Mouse (Mus musculus) left cerebral cortex, adult 11 months (tissue): ENCODE results near the gene Cdkn2a.

Experiments
- DNase-seq: peaks from one replicate; pipeline ENCODE4 v3.0.0; 2022; ENCODE audit warnings: low spot score

Gene Cdkn2a

DNA sequence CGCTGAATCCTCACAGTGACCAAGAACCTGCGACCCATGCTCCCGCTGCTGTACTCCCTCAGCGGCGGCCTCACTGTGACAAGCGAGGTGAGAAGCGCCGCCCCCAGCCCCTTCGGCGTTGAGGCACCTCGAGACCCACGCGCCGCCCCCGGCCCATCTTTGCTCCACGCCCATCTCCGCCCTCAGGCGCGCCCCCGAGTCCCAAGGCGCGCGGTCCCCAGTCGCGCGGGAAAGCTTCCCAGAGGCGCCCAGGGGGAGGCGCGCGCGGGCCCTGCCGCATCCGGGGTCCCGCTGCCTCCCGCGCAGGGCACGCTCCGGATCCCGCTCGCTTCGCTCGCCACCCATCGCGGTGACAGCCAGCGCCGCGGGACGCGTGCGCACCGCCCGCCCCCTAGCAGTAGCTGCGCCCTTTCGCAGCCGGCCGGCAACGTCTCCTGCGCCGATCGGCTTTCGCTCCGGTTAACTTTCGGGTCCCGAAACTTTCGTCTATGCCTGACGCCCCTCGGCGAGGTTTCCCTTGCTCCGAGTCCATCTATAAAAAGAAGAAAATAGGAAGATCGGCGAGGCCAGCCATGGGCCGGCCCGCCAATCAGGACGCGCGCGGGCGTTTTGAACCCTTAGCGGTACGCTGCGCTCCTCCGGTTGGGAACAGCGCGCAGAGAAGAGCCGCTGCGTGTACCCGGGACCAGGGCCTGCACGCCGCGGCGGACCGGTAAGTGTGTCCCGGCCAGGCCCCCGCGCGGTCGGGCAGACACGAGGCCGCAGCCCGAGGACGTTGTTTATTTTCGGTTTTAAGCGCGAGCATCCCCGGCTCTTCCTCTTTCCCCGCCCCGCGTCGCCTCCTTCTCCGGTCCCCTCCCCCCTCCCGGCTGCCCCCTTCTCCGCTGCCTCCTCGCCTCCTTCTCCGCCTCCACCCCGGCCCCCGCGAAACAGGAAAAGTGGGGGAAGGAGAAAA is at the start of gene Cdkn2a:
TSS of gene Cdkn2a (minus strand) at position 168 of the 955 bp plus-strand sequence.
- DNase-seq = peak; percentile 10

DNA sequence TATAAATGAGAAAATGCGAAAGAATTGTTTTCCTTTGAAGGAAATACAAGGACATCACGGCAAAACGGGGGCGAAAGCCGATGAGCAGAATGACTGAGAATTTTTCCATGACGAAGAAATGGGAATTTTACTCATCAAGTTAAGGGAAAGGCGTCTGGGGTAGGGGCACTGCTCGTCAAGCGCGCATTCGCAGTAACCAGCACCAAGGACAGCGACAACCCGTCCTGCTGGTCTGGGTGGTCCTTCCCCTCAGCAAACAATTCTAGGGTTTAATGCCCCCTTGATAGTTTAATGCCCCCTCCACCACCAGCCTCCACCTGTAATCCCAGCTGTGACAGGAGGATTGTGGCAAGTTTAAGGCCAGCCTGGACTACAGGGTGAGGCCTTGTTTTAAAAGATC is 19.0 kb upstream of the Cdkn2a start:
- no peak for DNase-seq

DNA sequence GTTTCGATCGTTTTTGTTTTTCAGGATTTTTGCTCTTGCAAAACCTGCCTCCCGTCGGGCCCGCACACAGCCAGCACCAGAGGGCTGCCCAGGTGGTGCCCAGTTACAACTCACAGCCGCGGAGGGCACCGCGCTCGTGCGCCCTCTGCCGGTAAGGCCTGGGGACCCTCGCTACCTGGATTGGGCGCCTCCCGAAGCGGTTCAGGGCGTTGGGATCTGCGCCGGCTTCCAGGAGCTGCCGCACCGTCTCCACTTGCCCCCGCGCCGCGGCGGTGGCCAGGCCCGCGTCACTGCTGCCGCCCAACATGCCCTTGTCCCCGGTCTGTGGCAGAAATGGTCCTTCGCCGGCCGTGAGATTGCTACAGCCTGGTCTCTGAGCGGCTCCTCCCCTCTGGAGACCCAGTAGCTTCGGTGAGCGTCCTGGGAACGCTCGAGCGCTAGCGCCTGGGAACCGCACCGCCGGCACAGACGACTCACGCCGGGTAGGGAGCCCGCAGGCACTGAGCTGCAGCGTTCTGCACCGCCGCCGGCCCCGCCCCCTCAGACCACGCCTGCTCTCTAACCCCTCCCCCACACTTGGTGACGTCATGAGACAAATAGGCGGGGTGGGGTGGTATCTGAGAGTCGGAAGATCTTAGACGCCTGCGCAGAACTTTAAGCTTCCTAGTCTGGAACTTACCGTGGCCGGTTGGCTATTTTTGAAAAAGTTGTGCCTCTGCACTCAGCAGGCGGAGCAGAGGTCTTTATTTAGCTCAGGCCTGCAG is 16.2 kb upstream of the Cdkn2a start, which contains the start of gene Cdkn2b:
TSS of gene Cdkn2b (minus strand) at position 549 of the 764 bp plus-strand sequence.
- DNase-seq = peak; percentile 61

DNA sequence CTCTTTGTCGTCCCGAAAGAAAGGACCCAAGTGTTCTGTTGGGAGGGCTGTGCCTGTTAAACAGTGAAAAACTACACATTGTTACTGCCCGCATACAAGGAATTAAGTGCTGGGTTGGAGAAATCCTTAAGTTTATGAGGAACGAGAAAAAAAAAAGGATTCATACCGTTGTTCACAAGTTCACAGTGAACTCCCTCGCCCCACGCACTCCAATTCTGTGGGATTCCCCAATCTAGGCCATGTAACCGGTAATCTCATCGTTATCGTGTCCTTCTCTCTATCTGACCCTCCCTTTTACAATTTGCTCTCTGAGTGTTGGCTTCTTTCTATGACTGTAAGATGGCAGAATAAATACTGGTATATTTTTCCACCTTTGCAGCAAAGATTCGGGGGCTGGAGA is 15.5 kb upstream of the Cdkn2a start:
- no peak for DNase-seq

DNA sequence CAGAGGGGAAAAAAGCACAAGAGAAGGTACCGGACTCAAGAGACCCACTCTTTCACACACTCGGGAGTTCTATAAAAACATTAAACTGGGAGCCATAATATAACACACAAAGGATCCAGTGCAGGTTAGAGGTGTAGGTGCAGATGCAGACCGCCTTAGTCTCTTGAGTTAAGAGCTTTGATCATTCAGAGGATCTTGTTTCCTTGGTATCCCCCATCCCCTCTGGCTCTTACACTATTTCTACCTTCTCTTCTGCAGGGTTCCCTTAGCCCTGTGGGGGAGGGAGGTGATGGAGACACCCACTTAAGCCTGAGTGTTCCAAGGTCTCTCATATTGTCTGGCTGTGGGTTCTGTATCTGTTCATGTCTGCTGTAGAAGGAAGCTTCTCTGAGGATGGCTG is 13.5 kb upstream of the Cdkn2a start:
- no peak for DNase-seq

DNA sequence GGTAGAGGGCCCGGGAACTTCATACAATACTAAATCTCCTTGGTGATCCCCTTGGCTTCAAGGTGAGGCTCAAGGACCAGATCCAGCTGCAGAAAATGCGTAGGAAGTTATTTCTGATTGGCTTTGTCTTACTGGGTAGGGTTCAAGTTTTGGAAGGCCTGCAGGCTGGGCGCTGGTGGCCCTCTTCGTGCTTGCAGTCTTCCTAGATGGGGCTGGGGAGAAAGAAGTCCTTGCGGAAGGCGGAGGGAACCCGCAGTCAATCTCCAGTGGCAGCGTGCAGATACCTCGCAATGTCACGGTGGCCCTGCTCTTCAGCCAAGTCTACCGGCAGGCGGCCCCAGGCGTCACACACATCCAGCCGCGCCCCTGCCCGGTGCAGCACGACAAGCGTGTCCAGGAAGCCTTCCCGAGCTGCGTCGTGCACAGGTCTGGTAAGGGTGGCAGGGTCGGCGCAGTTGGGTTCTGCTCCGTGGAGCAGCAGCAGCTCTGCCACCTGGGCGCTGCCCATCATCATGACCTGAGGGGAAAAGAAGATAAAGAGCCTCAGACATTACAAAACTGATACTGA is 12.4 kb upstream of the Cdkn2a start:
- DNase-seq = no peak

DNA sequence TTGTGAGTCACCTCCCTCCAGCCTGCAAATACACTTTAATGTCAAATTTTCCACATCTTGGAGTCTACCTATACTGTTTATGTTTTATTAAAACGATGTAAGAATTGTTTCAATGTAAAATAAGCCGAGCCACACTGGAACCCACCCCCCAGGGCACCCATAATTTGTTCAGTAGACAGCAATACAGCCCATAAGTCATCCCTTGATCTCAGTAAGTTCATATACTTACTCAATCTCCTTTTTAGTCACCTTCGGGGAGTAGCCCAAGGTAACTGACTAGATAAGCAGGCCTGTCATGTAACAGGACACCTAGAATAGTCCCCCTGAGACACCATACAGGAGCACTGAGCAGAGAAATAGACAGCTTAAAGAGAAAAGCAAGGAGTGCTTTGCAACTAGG is 11.2 kb upstream of the Cdkn2a start:
- no peak for DNase-seq

DNA sequence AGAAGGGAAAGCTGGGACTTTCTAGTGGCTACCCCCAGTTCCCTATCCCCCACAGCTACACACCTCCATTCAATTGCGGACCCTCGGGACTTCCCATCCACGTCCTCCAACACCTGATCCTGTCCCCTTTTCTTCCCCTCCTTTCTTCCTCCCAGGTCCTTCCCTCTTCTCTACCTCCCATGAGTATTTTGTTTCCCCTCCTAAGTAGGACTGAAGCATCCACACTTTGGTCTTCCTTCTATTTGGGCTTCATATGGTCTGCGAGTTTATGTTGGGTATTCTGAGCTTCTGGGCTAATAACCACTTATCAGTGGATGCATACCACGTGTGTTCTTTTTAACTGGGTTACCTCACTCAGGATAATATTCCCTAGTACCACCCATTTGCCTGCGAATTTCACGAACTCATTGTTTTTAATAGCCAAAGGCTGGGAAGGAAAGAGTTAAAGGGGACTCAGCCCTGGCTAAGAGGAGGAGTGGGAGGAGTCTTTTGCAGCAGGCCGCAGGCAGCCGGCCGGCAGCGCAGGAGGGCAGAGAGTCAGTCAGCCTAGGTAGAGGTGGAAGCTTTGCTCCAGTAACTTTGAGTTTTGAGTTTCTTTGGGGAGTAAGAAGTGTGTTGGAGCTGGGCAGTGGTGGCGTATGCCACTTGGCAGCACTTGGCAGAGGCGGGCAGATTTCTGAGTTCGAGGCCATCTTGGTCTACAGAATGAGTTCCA is 9.0 kb upstream of the Cdkn2a start:
- DNase-seq = no peak

DNA sequence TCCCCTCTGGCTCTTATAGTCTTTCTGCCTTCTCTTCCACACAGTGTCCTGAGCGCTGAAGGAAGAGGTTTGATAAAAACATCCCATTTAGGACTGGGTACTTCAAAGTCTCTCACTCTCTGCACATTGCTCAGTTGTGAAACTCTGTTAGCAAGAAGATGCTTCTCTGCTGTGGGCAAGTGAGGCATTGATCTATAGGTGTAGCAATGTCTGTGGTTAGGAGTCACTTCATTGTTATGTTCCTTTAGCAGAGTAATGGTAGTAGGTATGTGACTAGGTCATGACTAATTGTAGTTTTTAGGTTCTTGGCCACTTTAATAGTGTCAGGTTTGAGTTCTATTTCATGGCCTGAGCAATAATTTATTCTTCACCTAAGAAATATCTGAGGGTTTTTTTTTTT is 7.7 kb upstream of the Cdkn2a start:
- DNase-seq = no peak

DNA sequence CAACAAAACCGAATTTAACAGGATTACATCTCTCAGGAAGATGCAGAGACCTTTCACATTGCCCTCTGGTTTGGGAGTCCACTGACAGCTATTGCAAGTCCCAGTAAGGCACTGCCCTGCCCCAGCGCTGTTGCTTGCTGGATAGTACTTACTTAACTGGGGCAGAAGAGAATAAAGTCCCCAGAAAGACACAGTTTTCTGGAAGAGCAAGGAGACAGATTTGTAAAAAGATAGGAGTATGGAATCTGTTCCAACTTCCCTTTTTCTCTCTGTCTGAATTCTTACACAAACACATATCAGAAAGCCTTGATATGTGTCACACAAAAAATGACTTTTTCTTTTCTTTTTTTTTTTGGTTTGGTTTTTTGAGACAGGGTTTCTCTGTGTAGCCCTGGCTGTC is 5.3 kb upstream of the Cdkn2a start:
- DNase-seq = no peak

DNA sequence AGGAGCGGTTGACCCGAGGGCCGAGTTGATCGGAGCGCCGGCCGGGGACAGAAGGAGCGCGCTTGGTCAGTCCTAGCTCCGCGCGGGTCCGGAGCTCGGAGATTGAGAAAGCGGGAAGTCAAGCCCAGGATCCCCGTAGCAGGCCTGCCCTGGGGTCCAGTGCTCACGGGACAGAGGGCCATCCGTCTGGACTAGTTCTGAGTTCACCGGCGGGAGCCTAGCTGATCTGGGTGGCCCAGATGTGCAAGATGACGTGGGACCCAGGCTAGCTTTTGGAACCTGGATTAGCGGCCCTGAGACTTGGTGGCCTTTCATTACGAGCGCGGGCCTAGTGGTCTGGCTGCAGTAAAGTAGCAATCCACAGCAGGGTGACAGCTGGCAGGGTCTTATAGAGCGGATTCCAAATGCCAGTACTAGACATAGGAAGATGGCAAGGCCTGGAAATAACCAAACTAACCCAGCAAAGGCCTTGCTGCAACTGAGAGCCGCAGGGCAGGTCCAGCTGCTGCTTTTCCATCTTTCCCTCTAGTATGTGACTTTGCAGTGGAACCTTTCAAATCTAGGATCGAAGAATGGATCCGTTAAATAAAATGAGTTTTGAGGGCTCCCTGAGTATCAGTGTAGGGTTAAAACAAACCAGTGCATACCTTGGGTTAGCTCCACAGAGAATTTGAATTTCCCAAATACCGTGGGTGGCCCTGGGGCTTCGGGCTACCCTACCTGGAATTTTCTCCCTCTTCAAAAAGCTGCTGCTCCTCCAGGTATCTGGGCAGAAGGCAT is 1.2 kb upstream of the Cdkn2a start:
- no peak for DNase-seq

DNA sequence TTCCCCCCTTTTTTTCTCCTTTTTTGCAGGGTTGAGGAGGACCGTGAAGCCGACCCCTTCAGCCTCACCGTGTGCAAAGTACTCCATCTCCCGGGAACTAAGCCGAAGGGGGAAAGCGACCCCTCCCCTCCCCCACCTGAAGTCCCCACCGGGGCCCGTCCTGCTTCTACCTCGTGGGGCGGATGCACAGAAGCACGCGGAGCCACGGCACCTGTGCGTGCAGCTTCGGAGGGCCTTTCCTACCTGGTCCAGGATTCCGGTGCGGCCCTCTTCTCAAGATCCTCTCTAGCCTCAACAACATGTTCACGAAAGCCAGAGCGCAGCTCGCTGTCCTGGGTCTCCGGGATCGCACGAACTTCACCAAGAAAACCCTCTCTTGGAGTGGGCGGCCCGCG is 365 bp downstream of the Cdkn2a start:
- DNase-seq = no peak

DNA sequence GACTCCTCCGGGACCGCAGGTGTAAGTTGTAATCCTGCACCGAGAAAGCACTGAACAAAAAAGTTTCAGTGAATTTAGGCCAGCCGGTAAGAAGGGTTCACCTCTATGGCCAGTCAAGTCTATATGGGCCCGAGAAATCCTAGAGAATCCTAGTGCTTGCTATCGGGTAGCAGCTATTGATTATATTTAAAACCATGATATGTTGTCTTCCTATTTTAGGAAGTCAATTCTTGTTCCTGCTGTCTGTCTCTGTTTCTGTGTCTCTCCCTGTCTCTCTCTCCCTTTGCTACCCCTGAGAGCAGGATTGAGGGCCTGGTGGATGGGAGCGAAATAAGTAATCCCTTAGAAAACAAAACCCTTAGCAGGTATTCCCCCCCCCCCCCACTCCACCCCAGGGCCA is 937 bp downstream of the Cdkn2a start:
- DNase-seq = no peak

DNA sequence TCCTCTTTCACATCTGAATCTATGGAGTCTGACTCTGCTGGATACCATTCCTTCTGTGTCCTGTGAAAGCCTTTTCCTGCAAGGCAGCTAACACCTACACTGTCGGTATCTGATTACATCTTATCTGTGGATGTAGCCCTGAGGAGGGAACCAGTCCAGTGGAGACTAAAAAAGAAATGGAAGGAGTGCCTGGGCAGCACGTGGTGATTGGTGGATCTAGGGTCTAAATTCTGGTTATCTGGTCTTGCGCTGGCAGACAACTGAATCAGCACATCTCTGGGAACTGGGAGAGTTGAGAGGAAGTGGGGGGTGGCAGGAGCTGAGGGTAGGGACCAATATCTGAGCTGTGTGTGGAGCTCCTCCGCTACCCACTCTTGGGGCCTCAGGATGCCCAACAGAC is 5.4 kb downstream of the Cdkn2a start:
- DNase-seq = no peak

DNA sequence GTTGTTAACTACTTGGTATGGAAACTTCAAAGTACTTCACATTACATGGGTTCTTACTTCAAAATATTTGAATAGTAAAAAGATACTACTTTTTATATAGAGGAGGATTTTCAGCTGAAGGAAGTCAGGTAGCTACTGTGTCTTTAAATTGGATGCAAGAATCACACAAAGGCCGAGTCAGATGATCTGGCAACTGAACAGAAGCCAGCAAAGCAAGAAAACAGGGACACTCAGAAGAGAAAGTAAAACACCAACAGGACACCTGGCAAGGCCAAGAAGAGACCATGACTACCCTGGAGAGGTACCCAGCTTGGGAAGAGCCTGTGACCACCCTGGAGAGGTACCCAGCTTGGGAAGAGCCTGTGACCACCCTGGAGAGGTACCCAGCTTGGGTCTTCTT is 7.9 kb downstream of the Cdkn2a start:
- no peak for DNase-seq

DNA sequence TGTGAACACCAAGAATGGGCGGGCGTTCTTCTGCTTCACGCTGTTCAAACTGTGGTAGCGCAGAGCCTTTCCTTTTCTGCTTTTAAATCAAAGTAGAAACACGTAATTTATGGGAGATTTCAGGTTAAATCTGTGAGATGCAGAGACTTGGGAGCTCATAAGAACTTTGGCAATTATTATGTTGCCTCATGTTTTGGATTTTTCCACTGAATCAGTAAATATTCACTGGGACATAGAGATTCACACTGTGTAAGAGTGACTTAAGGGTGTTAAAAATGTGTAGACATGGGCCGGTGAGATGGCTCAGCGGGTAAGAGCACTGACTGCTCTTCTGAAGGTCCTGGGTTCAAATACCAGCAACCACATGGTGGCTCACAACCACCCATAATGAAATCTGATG is 8.8 kb downstream of the Cdkn2a start:
- DNase-seq = no peak

DNA sequence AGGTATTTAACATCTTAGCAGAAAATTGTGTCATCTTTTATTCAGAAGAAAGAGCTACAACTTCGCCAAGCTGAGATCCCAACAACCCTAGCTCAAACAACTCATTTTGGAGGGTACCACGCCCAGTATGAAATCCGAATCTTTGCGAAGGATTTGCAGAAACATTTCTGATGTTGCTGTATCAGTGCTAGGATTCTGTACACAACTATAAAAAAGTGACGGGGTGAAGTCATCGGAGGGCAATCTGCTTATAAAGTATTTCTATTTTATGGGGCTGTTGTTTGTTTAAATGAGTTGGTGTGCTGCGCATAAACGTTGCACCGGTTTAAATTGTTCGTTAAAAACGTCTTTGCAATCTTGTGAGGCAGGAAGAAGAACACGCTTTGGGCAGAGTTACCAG is 11.8 kb downstream of the Cdkn2a start:
- DNase-seq = no peak

DNA sequence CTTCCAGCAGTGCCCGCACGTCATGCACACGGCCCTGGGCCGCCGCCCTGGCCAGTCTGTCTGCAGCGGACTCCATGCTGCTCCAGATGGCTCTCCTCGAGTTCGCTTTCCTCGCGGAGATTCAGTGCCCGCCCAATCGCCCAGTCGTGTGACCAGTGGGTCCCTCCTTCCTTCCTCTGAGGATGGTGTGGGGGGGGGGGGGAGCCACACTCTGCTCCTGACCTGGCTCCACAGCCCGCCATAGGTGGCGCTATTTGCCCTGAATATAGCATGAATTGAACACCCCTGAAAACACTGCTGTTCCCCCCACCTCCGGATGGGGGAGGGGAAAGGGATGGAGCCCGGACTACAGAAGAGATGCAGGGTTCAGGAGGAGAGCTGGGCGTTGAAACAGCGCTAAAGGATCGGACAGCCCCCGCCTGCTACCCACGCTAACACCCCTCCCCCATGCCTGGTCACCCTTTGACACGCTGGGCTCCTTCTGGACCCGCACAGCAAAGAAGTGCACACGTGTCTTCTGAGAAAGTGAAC is 12.4 kb downstream of the Cdkn2a start:
- DNase-seq = no peak

DNA sequence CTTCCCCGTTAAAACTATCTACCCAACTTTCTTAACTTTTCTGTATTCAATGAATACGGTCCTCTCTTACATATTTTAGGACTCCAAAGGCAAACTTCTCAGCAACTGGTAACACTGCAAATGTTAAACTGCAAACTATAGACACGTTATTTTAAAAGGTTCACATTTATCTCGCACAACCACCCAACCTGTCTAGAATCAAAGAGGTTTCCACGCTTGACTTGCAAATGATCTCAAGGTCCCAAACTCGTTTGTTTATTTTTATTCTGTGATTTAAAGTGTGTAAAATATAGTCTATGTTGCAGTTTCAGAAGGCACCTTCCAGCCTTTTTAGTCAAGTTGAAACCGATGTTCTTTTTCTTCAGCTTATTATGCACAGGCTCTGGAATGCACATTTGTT is 13.2 kb downstream of the Cdkn2a start:
- no peak for DNase-seq

DNA sequence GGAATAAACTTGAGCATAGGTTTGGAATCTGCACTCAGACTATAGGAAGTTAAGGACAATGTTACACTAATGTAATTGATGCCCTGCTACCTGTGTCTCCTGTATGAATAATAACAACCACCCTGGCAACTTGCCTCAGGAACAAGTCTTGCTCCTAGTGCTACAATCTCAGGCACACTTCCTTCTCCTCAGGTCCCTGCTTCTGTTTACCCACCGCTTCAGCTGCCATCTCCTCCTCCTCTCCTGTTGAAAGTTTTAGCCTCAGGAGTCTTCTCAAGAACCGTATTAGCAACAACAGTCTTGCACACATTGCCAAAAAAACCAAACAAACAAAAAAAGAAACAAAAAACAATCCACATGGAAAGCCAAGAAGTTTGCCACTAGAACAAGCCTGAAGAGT is 14.8 kb downstream of the Cdkn2a start:
- DNase-seq = no peak

DNA sequence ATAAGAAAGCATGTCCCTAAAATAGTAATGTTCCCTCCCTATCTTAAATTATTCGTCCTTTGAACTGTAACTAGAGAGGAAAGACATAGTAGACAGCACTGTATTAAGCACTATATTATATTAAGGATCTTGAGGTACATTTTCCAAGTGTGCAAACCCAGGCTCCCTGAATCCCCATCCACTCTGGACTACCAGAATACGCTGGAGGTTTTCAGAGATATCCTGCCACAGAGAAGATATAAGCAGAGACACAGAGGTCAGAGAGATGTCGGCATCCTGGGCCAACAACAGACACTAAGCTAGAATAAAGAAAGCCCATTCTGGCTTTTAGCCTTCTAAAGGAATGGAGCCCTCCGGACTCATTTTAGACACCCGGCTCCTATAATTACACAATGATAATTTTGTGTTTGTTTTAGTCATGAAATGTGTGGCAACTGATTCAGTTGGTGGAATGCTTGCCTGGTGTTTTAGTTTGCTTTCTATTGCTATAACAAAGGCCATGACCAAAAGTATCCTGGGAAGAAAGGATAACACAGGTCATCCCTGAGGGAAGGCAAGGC is 17.0 kb downstream of the Cdkn2a start:
- no peak for DNase-seq
